Mouse (Mus musculus): ENCODE measurements around the gene Cntln.

DNA sequence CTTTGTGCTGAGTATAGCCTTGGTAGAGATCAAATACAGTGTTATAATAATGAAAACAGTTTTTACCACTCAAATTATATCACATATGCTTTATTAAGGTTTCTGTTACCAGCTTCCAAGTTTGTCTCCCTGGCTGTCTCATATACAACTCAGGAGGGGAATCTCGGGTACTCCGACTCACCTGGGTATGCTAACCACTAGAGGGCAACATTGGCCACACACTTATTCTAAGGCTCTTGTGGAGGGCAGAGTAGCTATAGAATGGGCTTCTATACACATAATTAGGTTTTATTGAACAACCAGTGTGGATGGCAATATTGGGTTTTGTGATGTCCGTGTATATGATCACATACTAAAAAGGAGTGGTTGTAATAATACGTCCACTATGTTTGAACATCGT is 47.1 kb upstream of the Cntln start:
- TF ChIP-seq POLR2A (IDR thresholded peaks at IDR 0.05; ENCODE audit: insufficient read depth, low read depth, low read length) (no peak), CTCF (IDR thresholded peaks at IDR 0.05; ENCODE audit: insufficient read depth, low read depth, low read length) (no peak)
